Mouse (Mus musculus) kidney, adult 2 months (tissue): Measurements from ENCODE around the gene Tspan18.

Source experiments
- CTCF ChIP-seq: fragments of 200-500 bp; conservative IDR thresholded peaks from 2 replicates; pipeline ENCODE4 v1.5.1; 2011; ENCODE audit warnings: low read depth, mild to moderate bottlenecking, control low read depth, low read length, moderate library complexity, mixed read lengths; ENCODE audit not compliant: insufficient read depth, insufficient read length
- POLR2A ChIP-seq: fragments of 200-500 bp; IDR thresholded peaks from one replicate; pipeline ENCODE4 v1.6.1; 2011; ENCODE audit warnings: low read depth, low read length, control low read depth

GRCm38 (mm10) chr2:93152883-93153491 lies 181.3 kb downstream of the Tspan18 start:
- TF ChIP-seq CTCF (no peak), POLR2A (no peak)
